ENCODE assay signal across 8 mouse cellular contexts in genomic region chr2:127337531-127337930, GRCm38 (mm10). TPM values are rescaled to one million over a fixed set of nuclear protein-coding genes. Genes with fewer than 3 reads are reported as not detected.
DNase-seq lines count a peak whose midpoint lies in the region; ATAC-seq and TF ChIP-seq lines count a peak whose summit lies in the region.

No protein-coding gene starts in this region.

- H3K9ac ChIP-seq in liver, embryonic 16.5 days (ENCODE audit: low read depth, low read length), result no peak overlapping the region

- DNase-seq in gastrocnemius, adult 2 months, result no peak
- no peak for DNase-seq in gastrocnemius, postnatal 36 days
- DNase-seq in spleen, adult 18-20 months, result peak; percentile 42 to 51
- DNase-seq in spleen, adult 12 weeks (ENCODE audit: low spot score), result no peak
- peak; percentile 80 for DNase-seq in thymus, postnatal 25 days
- no peak for DNase-seq in embryo, embryonic 10.5 days (ENCODE audit: low spot score)
- no peak for DNase-seq in frontal cortex, postnatal 10 days (ENCODE audit: low spot score in 2 of 2)

- H3K27ac ChIP-seq in gastrocnemius, adult 2 months, result no peak overlapping the region
- no peak overlapping the region for H3K27ac ChIP-seq in liver, embryonic 16.5 days (ENCODE audit: low read length)

- no peaks in the 10 kb centered on the region for H3K9me3 ChIP-seq in liver, embryonic 16.5 days (replicated peaks; ENCODE audit: control insufficient read depth, low read length)

- WGBS in liver, embryonic 16.5 days (ENCODE audit: insufficient replicate concordance), result 10% methylated on average over 11 of the region's 11 CpGs

- ATAC-seq in liver, embryonic 16.5 days (ENCODE audit: low read depth), result no peak

- H3K27me3 ChIP-seq in liver, embryonic 16.5 days (ENCODE audit: control insufficient read depth, insufficient read depth, low read depth, low read length), result peaks cover 31% of the 10 kb centered on the region

- H3K4me1 ChIP-seq in liver, embryonic 16.5 days (ENCODE audit: control insufficient read depth, low read depth, low read length), result peaks cover 12% of the 10 kb centered on the region

- TF ChIP-seq CTCF in gastrocnemius, adult 2 months (IDR thresholded peaks at IDR 0.05), result no peak

- peak overlapping the region; percentile 34 for H3K4me2 ChIP-seq in liver, embryonic 16.5 days (ENCODE audit: low read depth, low read length)

- H3K4me3 ChIP-seq in gastrocnemius, adult 2 months, result peak overlapping the region; percentile 76; the same call in 1 of the 2 replicates
- peak overlapping the region; percentile 61 for H3K4me3 ChIP-seq in liver, embryonic 16.5 days (ENCODE audit: low read depth, low read length)

- no peaks in the 10 kb centered on the region for H3K36me3 ChIP-seq in liver, embryonic 16.5 days (ENCODE audit: control insufficient read depth, insufficient read depth)

- intact Hi-C loops in gastrocnemius, adult 2 months (cut with DNase I), result no loop called here
- intact Hi-C loops in gastrocnemius, postnatal 36 days (cut with DNase I), result no loop called here

RNA-seq across cellular contexts. Expression of gene Astl, which starts 0.9 kb away (rescaled TPM):
- total RNA-seq in gastrocnemius, adult 2 months (2021), result under 1 TPM in 1 of 2 experiments, not detected in 1; 0.25 TPM
- total RNA-seq in gastrocnemius, postnatal 36 days (2021), result not detected
- not detected in 2 replicates for polyA plus RNA-seq in liver, embryonic 16.5 days (2015; fragmentation: Nextera tagmentation; extraction: Ambion mirVana)

RNA-seq across cellular contexts. Expression of gene Dusp2, which starts 1.6 kb away (rescaled TPM):
- 1 to 10 TPM in 1 of 2 experiments, under 1 TPM in 1; 0.59 to 1.2 TPM for total RNA-seq in gastrocnemius, adult 2 months (2021)
- 1 to 10 TPM in 1 of 2 experiments, under 1 TPM in 1; 0.72 to 1.3 TPM for total RNA-seq in gastrocnemius, postnatal 36 days (2021)
- polyA plus RNA-seq in liver, embryonic 16.5 days (2015; fragmentation: Nextera tagmentation; extraction: Ambion mirVana), result 1.8 and 2.2 TPM in 2 replicates

RNA-seq across cellular contexts. Expression of gene Adra2b, which starts 25.5 kb away (rescaled TPM):
- total RNA-seq in gastrocnemius, adult 2 months (2021), result under 1 TPM; 0.39 to 0.69 TPM
- under 1 TPM; 0.48 to 0.86 TPM for total RNA-seq in gastrocnemius, postnatal 36 days (2021)
- polyA plus RNA-seq in liver, embryonic 16.5 days (2015; fragmentation: Nextera tagmentation; extraction: Ambion mirVana), result 16.7 and 19.2 TPM in 2 replicates

Comparison
In these comparisons a context has a peak if more than half of its experiments do, and no peak if none do; other contexts are left out.
1. DNase-seq: peak in spleen, adult 18-20 months (2 of 2) and thymus, postnatal 25 days (single experiment); none in gastrocnemius, adult 2 months (single experiment), gastrocnemius, postnatal 36 days (0 of 2), spleen, adult 12 weeks (single experiment), embryo, embryonic 10.5 days (single experiment) and frontal cortex, postnatal 10 days (0 of 2).